Mouse (Mus musculus) adrenal gland (tissue): ENCODE data around the gene Cplx3.

ENCODE experiments used
- intact Hi-C: fragments of 180-260 bp; cut with DNase I; formaldehyde crosslinking; loops from one replicate; pipeline ENCODE4 v1.15.1; 2025

The Cplx3 gene

GRCm38 (mm10) chr9:57638651-57639459, 32.8 kb upstream of the Cplx3 start:
- intact Hi-C loops = no loop called here

- intact Hi-C loops = no loop called here
Observed at GRCm38 (mm10) chr9:57637741-57638322, 31.8 kb upstream of the Cplx3 start.

GRCm38 (mm10) chr9:57637272-57637671, 31.2 kb upstream of the Cplx3 start:
- intact Hi-C loops = no loop called here

GRCm38 (mm10) chr9:57633481-57634024, 27.5 kb upstream of the Cplx3 start:
- intact Hi-C loops = no loop called here

GRCm38 (mm10) chr9:57629118-57629874, 23.2 kb upstream of the Cplx3 start:
- intact Hi-C loops = loop anchor here (1.0 kb wide), 1 partner anchor 26 kb away; no protein-coding TSS in a partner anchor

- intact Hi-C loops = loop anchor here (1.0 kb wide), 1 partner anchor 27 kb away; no protein-coding TSS in a partner anchor
Observed at GRCm38 (mm10) chr9:57628717-57629116, 22.6 kb upstream of the Cplx3 start.

GRCm38 (mm10) chr9:57627892-57628291, 21.8 kb upstream of the Cplx3 start:
- intact Hi-C loops = no loop called here

GRCm38 (mm10) chr9:57627191-57627590, 21.1 kb upstream of the Cplx3 start:
- intact Hi-C loops = no loop called here

- intact Hi-C loops = no loop called here
Observed at GRCm38 (mm10) chr9:57625674-57626500, 19.8 kb upstream of the Cplx3 start.

- intact Hi-C loops = no loop called here
Observed at GRCm38 (mm10) chr9:57624295-57624694, 18.2 kb upstream of the Cplx3 start.

- intact Hi-C loops = no loop called here
Observed at GRCm38 (mm10) chr9:57620674-57621073, 14.6 kb upstream of the Cplx3 start, which contains the start of gene Lman1l. Lman1l (minus strand) TSS chr9:57620774.

- intact Hi-C loops = loop anchor here (5.0 kb wide), 1 partner anchor 33 kb away; the partner anchor contains the start of gene Csk
Observed at GRCm38 (mm10) chr9:57618854-57619253, 12.8 kb upstream of the Cplx3 start.

GRCm38 (mm10) chr9:57617556-57618169, 11.6 kb upstream of the Cplx3 start:
- intact Hi-C loops = loop anchor here (5.0 kb wide), 1 partner anchor 35 kb away; the partner anchor contains the start of gene Csk

GRCm38 (mm10) chr9:57614786-57615185, 8.7 kb upstream of the Cplx3 start:
- intact Hi-C loops = loop anchor here (5.0 kb wide), 1 partner anchor 38 kb away; the partner anchor contains the start of gene Csk

GRCm38 (mm10) chr9:57613975-57614374, 7.9 kb upstream of the Cplx3 start:
- intact Hi-C loops = no loop called here

- intact Hi-C loops = no loop called here
Observed at GRCm38 (mm10) chr9:57612587-57612986, 6.5 kb upstream of the Cplx3 start.

GRCm38 (mm10) chr9:57610359-57610826, 4.3 kb upstream of the Cplx3 start:
- intact Hi-C loops = no loop called here

GRCm38 (mm10) chr9:57609803-57610202, 3.7 kb upstream of the Cplx3 start:
- intact Hi-C loops = no loop called here

- intact Hi-C loops = no loop called here
Observed at GRCm38 (mm10) chr9:57605503-57605902, 578 bp downstream of the Cplx3 start.

- intact Hi-C loops = no loop called here
Observed at GRCm38 (mm10) chr9:57604875-57605274, 1.2 kb downstream of the Cplx3 start.
